Mouse (Mus musculus) neural tube, embryonic 13.5 days (tissue): ENCODE results near the gene Celf2. TPM values are rescaled to one million over a fixed set of nuclear protein-coding genes. Genes with fewer than 3 reads are reported as not detected.

Source experiments
- ATAC-seq: fragments of 200-750 bp; cut with Nextera tagmentation; 2 replicates; pipeline ENCODE4 v1.8.0; 2017; ENCODE audit warnings: low read depth, mild to moderate bottlenecking, moderate TSS enrichment, moderate library complexity
- H3K27ac ChIP-seq: fragments of 300-500 bp; sonication (generic); replicated peaks from 2 replicates; pipeline ENCODE4 v1.5.1; 2015; ENCODE audit warnings: moderate library complexity, mild to moderate bottlenecking, inconsistent platforms
- H3K27me3 ChIP-seq: fragments of 300-500 bp; sonication (generic); 2 replicates; pipeline ENCODE4 v1.6.1; 2015; ENCODE audit warnings: mild to moderate bottlenecking, inconsistent platforms
- H3K36me3 ChIP-seq: fragments of 300-500 bp; sonication (generic); 2 replicates; pipeline ENCODE4 v1.6.1; 2015; ENCODE audit warnings: mild to moderate bottlenecking, inconsistent platforms
- H3K4me1 ChIP-seq: fragments of 300-500 bp; sonication (generic); replicated peaks from 2 replicates; pipeline ENCODE4 v1.6.1; 2015; ENCODE audit warnings: inconsistent platforms
- H3K4me2 ChIP-seq: fragments of 300-500 bp; sonication (generic); 2 replicates; pipeline ENCODE4 v1.6.1; 2015; ENCODE audit warnings: inconsistent platforms, mild to moderate bottlenecking, moderate library complexity
- H3K4me3 ChIP-seq: fragments of 300-500 bp; sonication (generic); 2 replicates; pipeline ENCODE4 v1.5.1; 2015; ENCODE audit warnings: mild to moderate bottlenecking, inconsistent platforms
- H3K9ac ChIP-seq: fragments of 300-500 bp; sonication (generic); 2 replicates; pipeline ENCODE4 v1.6.1; 2015; ENCODE audit warnings: moderate library complexity, mild to moderate bottlenecking, inconsistent platforms
- H3K9me3 ChIP-seq: fragments of 300-500 bp; sonication (generic); 2 replicates; pipeline ENCODE4 v1.6.1; 2016; ENCODE audit warnings: inconsistent platforms
- WGBS: fragments of 180-500 bp; shearing (Covaris S2); methylation state at CpG from one replicate; pipeline ENCODE4 v1.1.7; 2015; 5-methylcytosine and 5-hydroxymethylcytosine counted together
- polyA plus RNA-seq: library from polyadenylated mRNA; unstranded; fragments of >200 nt; fragmentation: Nextera tagmentation; extraction: Ambion mirVana; gene quantifications from 2 replicates; pipeline ENCODE4 v1.2.1, GENCODE M21; 2015

Celf2 gene
- polyA plus RNA-seq, 1 experiment from 2014 or later: 111 TPM

- H3K4me2 ChIP-seq: 0 out of 2 replicates have a peak overlapping the region, but pooled peaks have one; percentile 5
- no peak for ATAC-seq
These were observed 632.8 kb downstream of the Celf2 start for GRCm38 (mm10) chr2:6876547-6876946.

GRCm38 (mm10) chr2:6875071-6875611, 634.2 kb downstream of the Celf2 start:
- WGBS: 10% methylated on average over 11 of the region's 11 CpGs
- Histone ChIP-seq H3K36me3 (no peaks in the 10 kb centered on the region), H3K27ac (peak overlapping the region; percentile 11), H3K9ac (peak overlapping the region; percentile 38; the same call in 1 of the 2 replicates), H3K27me3 (no peaks in the 10 kb centered on the region), H3K9me3 (no peaks in the 10 kb centered on the region), H3K4me3 (no peak overlapping the region; the same call in 1 of the 2 replicates), H3K4me1 (peaks cover 54% of the 10 kb centered on the region), H3K4me2 (peak overlapping the region; percentile 45)
- no peak for ATAC-seq

More at GRCm38 (mm10) chr2:6876547-6876946, 632.8 kb downstream of the Celf2 start:
- no peak overlapping the region for H3K4me3 ChIP-seq
- 57% methylated on average over 5 of the region's 5 CpGs for WGBS
- no peaks in the 10 kb centered on the region for H3K9me3 ChIP-seq
- H3K27me3 ChIP-seq: no peaks in the 10 kb centered on the region
- 0 out of 2 replicates have a peak overlapping the region, but pooled peaks have one; percentile 17 for H3K9ac ChIP-seq
- no peaks in the 10 kb centered on the region for H3K36me3 ChIP-seq
- peaks cover 50% of the 10 kb centered on the region for H3K4me1 ChIP-seq
- 0 out of 2 replicates have a peak overlapping the region, but pooled peaks have one; percentile 18 for H3K27ac ChIP-seq

- 32% methylated on average over 10 of the region's 10 CpGs for WGBS
- H3K27ac ChIP-seq: peak overlapping the region; percentile 11
These were observed 635.0 kb downstream of the Celf2 start for GRCm38 (mm10) chr2:6874266-6874955.

GRCm38 (mm10) chr2:6873711-6874110, 635.7 kb downstream of the Celf2 start:
- no peaks in the 10 kb centered on the region for H3K36me3 ChIP-seq
- WGBS: 82% methylated on average over 1 of the region's 1 CpGs
- H3K9me3 ChIP-seq: no peaks in the 10 kb centered on the region
- no peak overlapping the region for H3K9ac ChIP-seq
- no peak overlapping the region for H3K27ac ChIP-seq
- ATAC-seq: no peak
- H3K4me2 ChIP-seq: no peak overlapping the region; the same call in 1 of the 2 replicates
- no peak overlapping the region for H3K4me3 ChIP-seq
- no peaks in the 10 kb centered on the region for H3K27me3 ChIP-seq
- peaks cover 64% of the 10 kb centered on the region for H3K4me1 ChIP-seq

More at GRCm38 (mm10) chr2:6874266-6874955, 635.0 kb downstream of the Celf2 start:
- H3K4me2 ChIP-seq: peak overlapping the region; percentile 45
- no peaks in the 10 kb centered on the region for H3K27me3 ChIP-seq
- peaks cover 59% of the 10 kb centered on the region for H3K4me1 ChIP-seq
- H3K9ac ChIP-seq: no peak overlapping the region
- no peaks in the 10 kb centered on the region for H3K36me3 ChIP-seq
- H3K4me3 ChIP-seq: no peak overlapping the region
- H3K9me3 ChIP-seq: no peaks in the 10 kb centered on the region
- no peak for ATAC-seq

- Histone ChIP-seq H3K4me1 (peaks cover 71% of the 10 kb centered on the region), H3K9ac (peak overlapping the region; percentile 99), H3K4me3 (peak overlapping the region; percentile 94), H3K36me3 (no peaks in the 10 kb centered on the region), H3K27me3 (no peaks in the 10 kb centered on the region), H3K27ac (peak overlapping the region; percentile 98), H3K9me3 (no peaks in the 10 kb centered on the region), H3K4me2 (peak overlapping the region; percentile 72)
- 9% methylated on average over 10 of the region's 10 CpGs for WGBS
- ATAC-seq: no peak; the same call in 1 of the 2 replicates
These were observed 636.5 kb downstream of the Celf2 start for GRCm38 (mm10) chr2:6872894-6873255.

GRCm38 (mm10) chr2:6872131-6872893, 637.1 kb downstream of the Celf2 start:
- H3K4me2 ChIP-seq: peak overlapping the region; percentile 72
- no peaks in the 10 kb centered on the region for H3K9me3 ChIP-seq
- peaks cover 76% of the 10 kb centered on the region for H3K4me1 ChIP-seq
- H3K27ac ChIP-seq: peak overlapping the region; percentile 98
- H3K9ac ChIP-seq: peak overlapping the region; percentile 99
- WGBS: 0% methylated on average over 66 of the region's 124 CpGs
- peak; percentile 90 for ATAC-seq
- peak overlapping the region; percentile 94 for H3K4me3 ChIP-seq
- no peaks in the 10 kb centered on the region for H3K27me3 ChIP-seq
- no peaks in the 10 kb centered on the region for H3K36me3 ChIP-seq

- H3K4me1 ChIP-seq: peaks cover 77% of the 10 kb centered on the region
- ATAC-seq: peak; percentile 70
These were observed 637.9 kb downstream of the Celf2 start for GRCm38 (mm10) chr2:6871281-6872130.

GRCm38 (mm10) chr2:6869956-6870710, 639.2 kb downstream of the Celf2 start:
- H3K4me1 ChIP-seq: peaks cover 75% of the 10 kb centered on the region
- H3K27ac ChIP-seq: peak overlapping the region; percentile 78
- H3K9ac ChIP-seq: peak overlapping the region; percentile 99

More at GRCm38 (mm10) chr2:6871281-6872130, 637.9 kb downstream of the Celf2 start:
- Histone ChIP-seq H3K9ac (peak overlapping the region; percentile 99), H3K9me3 (no peaks in the 10 kb centered on the region), H3K27ac (peak overlapping the region; percentile 98), H3K36me3 (no peaks in the 10 kb centered on the region), H3K4me2 (peak overlapping the region; percentile 72), H3K4me3 (peak overlapping the region; percentile 94), H3K27me3 (no peaks in the 10 kb centered on the region)
- WGBS: 2% methylated on average over 38 of the region's 40 CpGs

GRCm38 (mm10) chr2:6867297-6867696, 642.1 kb downstream of the Celf2 start:
- H3K27me3 ChIP-seq: no peaks in the 10 kb centered on the region
- H3K4me2 ChIP-seq: no peak overlapping the region; the same call in 1 of the 2 replicates
- peak; percentile 64; the same call in 1 of the 2 replicates for ATAC-seq
- peak overlapping the region; percentile 72 for H3K27ac ChIP-seq
- no peaks in the 10 kb centered on the region for H3K9me3 ChIP-seq
- peaks cover 67% of the 10 kb centered on the region for H3K4me1 ChIP-seq
- no peaks in the 10 kb centered on the region for H3K36me3 ChIP-seq
- H3K9ac ChIP-seq: no peak overlapping the region
- WGBS: 18% methylated on average over 4 of the region's 4 CpGs
- no peak overlapping the region for H3K4me3 ChIP-seq

More at GRCm38 (mm10) chr2:6869956-6870710, 639.2 kb downstream of the Celf2 start:
- Histone ChIP-seq H3K9me3 (no peaks in the 10 kb centered on the region), H3K36me3 (no peaks in the 10 kb centered on the region), H3K27me3 (no peaks in the 10 kb centered on the region), H3K4me2 (peak overlapping the region; percentile 72), H3K4me3 (peak overlapping the region; percentile 94)
- WGBS: 34% methylated on average over 9 of the region's 9 CpGs
- no peak for ATAC-seq

GRCm38 (mm10) chr2:6865785-6866184, 643.6 kb downstream of the Celf2 start:
- Histone ChIP-seq H3K36me3 (no peaks in the 10 kb centered on the region), H3K4me3 (no peak overlapping the region), H3K4me2 (no peak overlapping the region), H3K9ac (no peak overlapping the region), H3K27ac (no peak overlapping the region), H3K4me1 (peaks cover 59% of the 10 kb centered on the region), H3K9me3 (no peaks in the 10 kb centered on the region), H3K27me3 (no peaks in the 10 kb centered on the region)
- WGBS: 59% methylated on average over 4 of the region's 4 CpGs
- ATAC-seq: no peak
